Mouse (Mus musculus) embryo, embryonic 10.5 days (tissue): Measurements from ENCODE around the gene Lrriq3.

Experiments used
- DNase-seq: peaks from one replicate; pipeline ENCODE4 v3.0.0-alpha.2; 2015; ENCODE audit warnings: low spot score

Gene Lrriq3

DNA sequence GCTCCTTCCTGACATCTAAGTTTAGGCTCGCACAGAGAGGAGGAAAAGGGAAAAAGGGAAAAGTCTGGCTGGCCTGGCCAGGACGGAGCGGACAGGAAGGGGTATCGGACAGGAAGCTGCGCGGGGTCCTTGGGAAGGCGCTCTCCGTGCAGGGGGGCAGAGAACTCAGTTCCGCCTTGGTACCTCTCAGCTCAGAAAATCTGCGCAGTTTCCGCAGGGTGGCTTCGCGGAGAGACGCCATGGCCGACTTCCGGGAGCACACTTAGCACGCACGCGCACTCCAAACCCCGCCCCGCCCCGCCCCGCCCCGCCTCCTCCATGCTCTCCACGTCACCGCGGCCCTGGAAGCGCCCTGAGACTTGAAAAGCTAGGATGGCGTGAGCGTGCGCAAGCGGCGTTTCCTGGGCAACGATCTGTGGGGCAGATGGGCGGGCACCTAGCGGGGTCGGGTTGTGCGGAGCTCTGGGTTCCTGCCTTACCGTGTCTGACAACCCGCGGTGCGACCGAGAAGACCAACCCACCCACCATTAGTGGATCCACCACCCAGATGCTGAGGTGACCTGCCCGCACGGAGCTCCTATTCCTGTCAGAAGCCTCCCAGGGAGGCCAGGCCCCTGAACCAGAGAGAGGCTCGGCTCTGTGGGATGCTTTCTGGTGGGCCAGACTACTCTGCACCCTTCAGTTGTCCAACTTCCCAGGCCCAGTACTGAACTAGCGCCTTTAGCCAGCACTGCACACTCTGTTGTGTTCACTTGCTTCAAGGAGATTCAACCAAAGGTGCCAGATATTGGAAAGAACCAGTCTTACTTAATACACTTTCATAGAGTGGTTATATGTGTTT lies at the start of gene Lrriq3, which contains the start of gene Fpgt:
TSS of gene Lrriq3 (plus strand) at position 319 of the 841 bp plus-strand sequence.
TSS of gene Fpgt (minus strand) at position 288 of the 841 bp plus-strand sequence.
- peak; percentile 92 for DNase-seq

DNA sequence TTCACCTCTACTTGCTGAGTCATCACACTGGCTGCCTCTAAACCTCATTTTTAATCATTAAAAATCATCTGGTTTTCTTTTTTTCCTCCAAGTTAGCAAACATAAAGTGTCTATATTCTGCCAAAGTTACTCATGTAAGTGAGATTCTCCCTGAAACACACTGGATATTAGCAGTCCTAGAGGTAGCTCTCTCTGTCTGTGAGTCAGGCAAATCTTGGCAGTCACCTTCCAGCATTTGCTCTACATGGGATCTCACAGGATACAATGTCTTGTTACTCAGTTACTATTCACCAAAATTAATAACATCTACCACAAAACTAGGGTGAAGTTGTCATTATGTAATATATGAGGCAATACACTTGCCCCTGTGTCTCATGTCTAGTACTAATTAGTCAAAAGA lies 41.2 kb upstream of the Lrriq3 start:
- DNase-seq = no peak

DNA sequence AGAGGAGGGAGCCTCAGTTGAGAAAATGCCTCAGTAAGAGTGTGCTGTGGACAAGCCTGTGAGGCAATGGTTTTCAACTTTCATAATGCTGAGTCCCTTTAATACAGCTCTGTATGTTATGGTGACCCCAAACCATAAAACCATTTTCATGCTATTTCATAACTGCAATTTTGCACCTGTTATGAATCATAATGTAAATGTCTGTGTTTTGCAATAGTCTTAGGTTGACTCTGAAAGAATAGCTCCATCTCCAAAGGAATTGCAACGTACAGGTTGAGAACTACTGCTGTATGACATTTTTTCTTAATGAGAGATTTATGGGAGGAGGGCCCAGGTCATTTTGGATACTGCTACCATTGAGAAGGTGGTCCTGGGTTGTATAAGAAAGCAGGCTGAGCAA lies 40.0 kb upstream of the Lrriq3 start:
- no peak for DNase-seq

GRCm38 (mm10) chr3:155055231-155055916 lies 37.9 kb upstream of the Lrriq3 start, which contains the start of gene Tnni3k:
Gene Tnni3k, minus strand, starts transcription at chr3:155055407.
- DNase-seq = no peak

GRCm38 (mm10) chr3:155056606-155057005 lies 36.6 kb upstream of the Lrriq3 start:
- no peak for DNase-seq

- DNase-seq = no peak
Observed at GRCm38 (mm10) chr3:155057566-155057965, 35.7 kb upstream of the Lrriq3 start.

GRCm38 (mm10) chr3:155058800-155059448 lies 34.3 kb upstream of the Lrriq3 start:
- DNase-seq = no peak

DNA sequence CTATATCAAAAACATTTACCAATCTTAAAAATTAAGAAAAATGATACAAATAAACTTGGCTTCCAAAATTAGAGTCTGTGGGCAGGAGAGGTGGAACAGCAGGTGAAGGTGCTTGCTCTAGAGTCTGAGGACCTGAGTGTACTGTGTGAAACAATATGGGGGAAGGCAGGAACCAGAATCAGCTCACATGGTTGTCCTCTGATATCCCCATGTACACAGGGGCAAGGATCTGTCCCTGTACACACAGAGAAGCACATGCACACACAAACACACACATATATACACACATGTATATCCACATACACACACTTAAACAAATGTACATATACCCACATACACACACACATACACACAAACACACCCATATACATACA lies 33.8 kb upstream of the Lrriq3 start:
- DNase-seq = no peak

DNA sequence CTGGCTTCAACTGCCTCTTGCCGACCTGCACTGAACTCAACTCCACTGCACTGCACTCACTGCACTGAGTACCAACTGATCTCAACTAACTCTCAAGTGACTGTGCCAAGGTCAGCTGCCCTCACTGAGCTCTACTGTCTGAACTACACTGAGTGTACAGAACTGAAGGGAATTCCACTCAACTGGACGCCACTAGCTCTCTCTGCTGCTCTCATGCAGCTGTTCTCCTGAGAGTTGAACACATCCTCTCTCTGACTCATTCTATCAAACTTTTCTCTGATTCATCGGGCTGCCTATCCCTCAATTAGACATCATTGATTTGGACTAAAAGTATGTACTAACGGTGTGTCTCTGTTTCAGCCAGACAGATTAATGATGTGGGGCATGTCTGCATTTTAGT lies 15.3 kb upstream of the Lrriq3 start:
- DNase-seq = no peak

DNA sequence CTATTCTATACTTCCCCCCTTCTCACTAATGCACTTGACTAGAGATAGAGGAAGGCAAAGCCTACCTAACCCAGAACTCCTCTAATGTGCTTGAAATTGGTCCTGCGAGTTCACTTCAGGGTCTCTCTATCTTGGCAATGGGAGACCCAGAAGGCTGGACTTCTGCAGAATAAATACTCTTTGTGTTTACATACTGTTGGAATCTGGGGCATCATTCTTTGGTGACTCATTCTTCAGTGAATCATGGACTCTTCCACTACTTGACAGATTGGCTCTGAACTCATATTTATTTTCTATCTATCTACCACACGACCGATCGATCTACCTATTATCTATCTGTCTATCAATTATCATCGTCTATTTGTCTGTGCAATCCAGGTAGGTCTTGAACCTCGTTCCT lies 1.2 kb upstream of the Lrriq3 start:
- no peak for DNase-seq

DNA sequence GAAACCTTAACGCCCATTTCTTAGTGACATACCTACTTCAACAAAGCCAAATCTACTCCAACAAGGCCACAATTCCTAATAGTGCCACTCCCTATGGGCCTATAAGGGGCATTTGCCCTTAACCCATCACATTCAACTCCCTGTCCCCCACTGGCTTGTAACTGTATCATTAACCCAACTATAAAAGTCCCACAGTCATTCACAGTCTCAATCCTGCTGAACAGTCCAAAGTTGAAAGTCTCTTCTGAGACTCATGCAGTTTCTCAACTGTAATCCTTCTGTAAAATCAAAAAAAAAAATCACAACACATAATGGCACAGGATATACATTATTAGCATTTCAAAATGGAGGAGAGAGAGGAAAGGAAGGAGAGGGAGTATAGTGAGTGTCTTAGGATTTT lies 6.0 kb downstream of the Lrriq3 start:
- no peak for DNase-seq

GRCm38 (mm10) chr3:155105957-155106356 lies 12.7 kb downstream of the Lrriq3 start:
- DNase-seq = no peak

- no peak for DNase-seq
Observed at GRCm38 (mm10) chr3:155137737-155138136, 44.5 kb downstream of the Lrriq3 start.

GRCm38 (mm10) chr3:155141047-155141446 lies 47.8 kb downstream of the Lrriq3 start:
- no peak for DNase-seq

DNA sequence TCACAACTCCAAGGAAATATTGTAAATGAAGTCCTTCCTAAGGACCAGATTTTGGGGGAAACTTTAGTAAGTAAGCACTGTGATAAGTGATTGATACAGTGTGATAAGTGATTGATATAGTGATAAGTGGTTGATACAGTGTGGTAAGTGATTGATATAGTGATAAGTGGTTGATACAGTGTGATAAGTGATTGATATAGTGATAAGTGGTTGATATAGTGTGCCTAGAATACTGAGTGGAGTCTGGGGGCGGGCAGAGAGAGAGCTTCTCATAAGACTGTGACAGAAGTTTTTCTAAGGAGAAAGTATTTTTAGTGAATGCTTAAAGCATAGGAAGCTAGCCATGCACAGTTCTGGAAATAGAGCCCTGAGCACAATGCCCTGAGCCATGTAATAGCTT lies 51.1 kb downstream of the Lrriq3 start:
- no peak for DNase-seq

DNA sequence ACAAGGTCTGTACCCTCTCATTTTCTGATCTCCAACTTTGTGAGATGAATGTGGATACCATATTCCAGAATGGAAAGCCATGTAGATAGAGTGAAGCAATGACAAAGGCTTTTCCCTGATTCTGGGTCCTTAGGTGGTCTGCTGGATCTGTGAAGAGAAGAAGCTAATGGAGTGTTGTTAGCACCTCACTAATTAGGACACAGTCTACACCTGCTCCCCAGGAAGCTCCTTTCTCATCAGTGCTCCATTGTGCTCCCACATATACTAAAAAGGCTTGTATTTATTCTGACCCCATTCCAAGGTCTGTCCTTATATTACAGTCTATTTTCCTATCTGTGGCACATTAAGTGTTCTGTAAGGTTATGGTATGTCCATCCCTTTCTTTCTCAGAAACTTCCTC lies 68.6 kb downstream of the Lrriq3 start:
- DNase-seq = no peak

- no peak for DNase-seq
Observed at GRCm38 (mm10) chr3:155180303-155180902, 87.2 kb downstream of the Lrriq3 start.

- DNase-seq = no peak
Observed at GRCm38 (mm10) chr3:155186456-155186855, 93.2 kb downstream of the Lrriq3 start.

DNA sequence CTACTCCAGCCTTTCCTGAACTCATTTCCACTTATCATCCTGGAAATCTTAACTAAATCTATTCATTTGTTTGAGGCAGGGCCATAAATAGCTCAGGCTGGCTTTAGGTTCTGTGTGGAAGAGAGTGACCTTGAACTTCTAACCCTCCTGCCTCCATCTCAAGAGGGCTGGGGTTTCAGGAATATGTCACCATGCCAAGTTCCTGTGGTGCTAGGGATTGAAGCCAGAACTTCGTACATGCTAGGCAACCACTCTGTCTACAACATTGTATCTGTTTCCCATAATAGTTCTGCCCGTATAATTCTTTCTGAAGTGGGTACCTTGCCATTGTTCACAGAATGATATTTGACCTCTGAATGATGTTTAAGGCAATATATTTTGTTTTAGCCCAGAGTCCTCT lies 95.6 kb downstream of the Lrriq3 start:
- no peak for DNase-seq

DNA sequence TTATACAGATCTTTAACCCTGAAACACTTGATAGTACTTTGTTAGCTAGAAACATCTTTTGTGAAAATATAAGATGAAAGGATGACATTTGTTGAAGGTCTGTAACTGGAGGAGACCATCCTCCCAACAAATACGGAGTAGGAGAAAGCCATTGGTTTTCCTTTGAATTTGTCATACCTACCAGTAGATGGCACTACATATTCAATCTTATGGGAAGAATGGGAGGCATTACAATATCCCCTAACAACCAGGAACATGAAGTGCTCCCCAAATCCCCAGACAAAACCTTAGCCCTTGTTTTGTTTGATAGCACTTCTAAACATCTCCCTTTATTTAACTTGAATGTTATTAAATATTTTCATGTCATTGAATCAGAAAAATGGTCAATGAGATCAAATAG lies 141.7 kb downstream of the Lrriq3 start:
- peak; percentile 68 for DNase-seq

- no peak for DNase-seq
Observed at GRCm38 (mm10) chr3:155235502-155235901, 142.3 kb downstream of the Lrriq3 start.
